Mouse (Mus musculus) monocyte, adult 5-6 weeks (primary cell): ENCODE results near the gene Sell. TPM values are rescaled to one million over a fixed set of nuclear protein-coding genes. Genes with fewer than 3 reads are reported as not detected.

Experiments
- ATAC-seq: fragments of 153-309, 156-312 bp; replicated peaks from 2 replicates; pipeline ENCODE4 v1.8.0; 2017; ENCODE audit warnings: mild to moderate bottlenecking; ENCODE audit not compliant: low TSS enrichment, insufficient number of reproducible peaks, severe bottlenecking, poor library complexity, low FRiP score
- total RNA-seq: library from RNA; stranded (forward); fragments of 200-1000, 200-491, 200-594 nt; gene quantifications from 3 replicates; pipeline ENCODE4 v1.2.3, GENCODE M21; 2017

The Sell gene
- total RNA-seq, 1 experiment from 2014 or later = 268 TPM

DNA sequence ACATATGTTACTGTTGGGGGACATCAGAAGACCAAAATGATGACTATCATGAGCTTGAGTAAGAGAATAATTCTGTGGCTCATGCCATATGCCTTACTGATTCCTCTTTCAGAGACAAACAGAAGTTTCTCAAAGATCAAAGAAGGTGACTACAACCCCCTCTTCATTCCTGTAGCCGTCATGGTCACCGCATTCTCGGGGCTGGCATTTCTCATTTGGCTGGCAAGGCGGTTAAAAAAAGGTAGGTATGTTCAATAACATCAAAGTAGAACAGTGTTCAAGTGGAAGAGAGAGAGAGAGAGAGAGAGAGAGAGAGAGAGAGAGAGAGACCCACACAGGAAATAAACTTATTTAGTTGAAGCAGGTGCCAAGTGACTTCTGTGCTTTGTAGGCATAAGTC is 10.2 kb downstream of the Sell start:
- no peak for ATAC-seq

- no peak for ATAC-seq
These were observed 11.3 kb downstream of the Sell start for GRCm38 (mm10) chr1:164073091-164073490.

GRCm38 (mm10) chr1:164073803-164074202 is 12.0 kb downstream of the Sell start:
- ATAC-seq = no peak

GRCm38 (mm10) chr1:164074606-164075140 is 12.9 kb downstream of the Sell start:
- ATAC-seq = no peak

DNA sequence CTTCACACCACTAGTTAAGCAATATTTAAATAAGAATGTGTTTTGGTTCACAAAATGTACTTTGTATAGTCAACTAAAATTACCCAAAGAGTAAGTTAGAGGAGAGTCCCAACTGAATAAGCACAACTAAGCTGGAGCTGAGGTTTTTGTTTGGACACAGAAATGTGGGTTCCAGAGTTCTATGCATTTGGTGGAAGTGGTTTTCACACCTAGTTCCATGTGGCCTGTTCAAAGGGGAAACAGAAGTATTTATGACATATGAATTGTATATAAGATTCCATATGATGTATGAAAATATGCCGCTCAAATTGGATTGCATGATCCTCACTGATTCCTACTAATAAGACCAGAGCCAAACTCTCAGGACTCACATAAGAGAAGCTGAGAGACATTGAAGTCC is 13.6 kb downstream of the Sell start:
- no peak for ATAC-seq

DNA sequence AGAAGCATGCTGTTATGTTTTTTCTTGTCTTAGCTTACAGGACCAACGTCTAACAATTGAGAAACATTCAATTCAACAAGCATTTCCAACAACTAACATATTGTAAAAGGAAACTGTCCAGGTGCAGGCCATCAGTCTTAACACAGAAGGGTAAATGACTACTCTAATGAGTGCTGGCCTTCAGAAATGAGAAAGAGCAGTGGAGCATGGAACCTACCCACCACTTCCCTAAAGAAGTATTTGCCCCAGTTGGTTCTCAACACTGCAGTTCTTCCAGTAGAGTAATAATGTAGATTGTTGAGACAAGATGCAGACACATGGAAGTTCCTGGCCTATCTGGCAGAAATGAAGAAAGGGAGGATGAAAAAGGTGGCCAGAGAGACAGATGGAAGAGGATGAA is 14.7 kb downstream of the Sell start:
- ATAC-seq = no peak

DNA sequence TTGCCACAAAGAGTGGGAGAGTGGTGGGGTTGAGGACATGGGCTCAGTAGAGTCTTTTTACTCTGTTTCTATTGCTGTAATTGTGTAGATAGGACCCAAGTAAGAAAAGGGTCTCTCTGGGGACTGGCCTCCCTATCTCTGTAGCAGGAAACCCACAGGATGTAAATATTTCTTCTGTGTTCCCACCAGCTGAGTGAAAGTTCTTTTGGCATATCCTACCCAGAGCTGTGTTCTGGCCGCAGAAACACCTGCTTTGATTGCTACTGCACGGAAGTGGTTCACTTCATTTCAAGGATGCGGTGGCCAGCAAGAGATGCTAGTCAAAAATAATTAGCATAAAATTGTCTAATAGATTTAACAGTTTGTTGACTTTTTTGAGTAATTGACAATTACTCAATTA is 15.2 kb downstream of the Sell start:
- ATAC-seq = no peak

GRCm38 (mm10) chr1:164078323-164078741 is 16.6 kb downstream of the Sell start:
- no peak for ATAC-seq

- no peak for ATAC-seq
These were observed 17.3 kb downstream of the Sell start for GRCm38 (mm10) chr1:164079091-164079490.

DNA sequence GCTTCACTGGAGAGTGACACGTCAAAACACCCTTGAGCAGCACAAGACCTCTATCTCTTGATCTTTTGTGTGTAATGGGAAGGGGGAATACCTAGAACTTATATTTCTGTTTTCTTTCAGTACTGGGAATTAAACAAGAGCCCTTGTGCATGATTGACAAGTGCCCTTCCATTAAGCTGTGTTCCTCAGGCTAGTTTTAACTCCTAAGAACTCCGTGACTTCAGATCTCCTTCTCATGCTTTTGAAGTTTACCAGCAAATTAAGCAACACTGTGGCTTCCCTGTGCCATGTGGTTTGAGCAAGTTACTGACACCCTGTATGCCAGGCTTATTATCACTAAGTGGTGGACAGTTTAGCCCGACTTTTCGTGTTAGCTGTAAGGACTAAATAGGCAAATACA is 21.3 kb downstream of the Sell start:
- ATAC-seq = no peak

DNA sequence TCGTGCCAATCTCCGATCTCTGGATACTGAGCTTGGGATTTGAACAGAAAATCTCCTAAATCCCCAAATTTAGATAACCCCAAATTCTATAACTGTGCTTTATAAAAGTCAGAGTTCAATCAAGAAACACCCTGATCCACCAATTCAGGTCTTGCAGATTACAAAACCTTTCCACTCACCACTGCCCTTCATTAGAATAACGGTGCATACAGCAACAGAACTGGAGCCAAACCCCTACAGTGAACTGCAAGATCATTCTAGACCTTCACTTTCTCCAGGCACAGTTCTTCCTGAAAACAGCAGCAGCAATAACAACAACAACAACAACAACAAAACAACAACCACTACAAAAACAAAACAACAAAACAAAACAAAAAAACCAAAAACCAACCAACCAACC is 25.0 kb downstream of the Sell start:
- no peak for ATAC-seq

DNA sequence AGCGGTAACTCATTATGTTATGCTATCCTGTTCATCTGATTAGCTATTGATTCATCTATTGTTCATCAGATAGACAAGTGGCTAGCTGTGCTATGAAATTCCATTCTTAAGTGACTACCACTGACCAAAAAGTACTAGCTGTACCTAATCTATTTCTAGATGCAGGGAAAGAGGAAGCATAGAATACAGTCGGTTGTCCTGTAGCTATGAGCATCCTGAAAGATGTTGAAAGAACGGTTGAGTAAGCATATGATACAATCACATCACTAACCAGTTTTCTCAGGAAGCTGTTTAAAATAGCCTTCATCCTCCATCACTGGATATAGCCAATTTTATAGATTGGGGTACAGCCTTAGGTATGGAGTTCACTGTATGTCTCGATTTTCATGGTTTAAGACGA is 26.1 kb downstream of the Sell start:
- peak; percentile 59 for ATAC-seq

DNA sequence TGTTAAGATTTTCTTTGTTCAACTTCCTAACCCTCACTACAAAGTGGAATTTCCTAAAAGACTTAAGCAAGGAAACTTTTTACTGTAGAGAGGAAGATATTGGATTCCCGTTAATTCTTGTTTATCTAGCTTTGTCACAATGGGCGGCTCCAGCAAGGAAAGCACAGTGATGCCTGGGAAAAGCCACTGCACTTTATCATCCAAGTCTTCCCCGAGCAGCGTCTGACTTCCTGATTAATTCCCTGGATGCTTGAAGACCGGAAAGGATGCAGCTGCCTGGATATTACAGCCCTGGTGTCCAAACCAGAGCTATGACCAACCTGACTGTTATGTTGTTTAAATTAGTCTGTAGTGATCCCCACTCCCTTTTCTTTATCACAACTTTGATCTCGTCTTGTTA is 35.0 kb downstream of the Sell start:
- ATAC-seq = no peak

- ATAC-seq = no peak
These were observed 36.1 kb downstream of the Sell start for GRCm38 (mm10) chr1:164097911-164098310.

DNA sequence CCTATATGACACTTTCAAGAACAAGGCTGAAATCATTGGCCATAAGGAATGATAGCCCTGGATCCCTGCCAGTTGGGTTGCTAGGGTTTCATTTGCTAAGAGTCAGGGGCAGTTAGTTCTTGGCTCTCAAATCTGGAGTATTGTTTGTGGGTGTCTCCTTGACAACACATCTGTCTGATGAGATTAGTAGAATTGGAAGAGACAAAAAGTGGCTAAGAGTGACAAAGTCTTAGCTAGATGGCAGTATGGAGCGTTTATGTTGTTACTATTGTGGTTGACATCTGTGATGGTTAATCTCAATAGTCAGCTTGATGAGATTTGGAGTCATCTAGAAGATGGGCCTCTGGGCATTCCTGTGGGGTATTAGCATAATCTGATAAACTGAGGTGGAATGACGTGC is 36.6 kb downstream of the Sell start:
- no peak for ATAC-seq

GRCm38 (mm10) chr1:164109763-164110162 is 48.0 kb downstream of the Sell start:
- ATAC-seq = no peak

DNA sequence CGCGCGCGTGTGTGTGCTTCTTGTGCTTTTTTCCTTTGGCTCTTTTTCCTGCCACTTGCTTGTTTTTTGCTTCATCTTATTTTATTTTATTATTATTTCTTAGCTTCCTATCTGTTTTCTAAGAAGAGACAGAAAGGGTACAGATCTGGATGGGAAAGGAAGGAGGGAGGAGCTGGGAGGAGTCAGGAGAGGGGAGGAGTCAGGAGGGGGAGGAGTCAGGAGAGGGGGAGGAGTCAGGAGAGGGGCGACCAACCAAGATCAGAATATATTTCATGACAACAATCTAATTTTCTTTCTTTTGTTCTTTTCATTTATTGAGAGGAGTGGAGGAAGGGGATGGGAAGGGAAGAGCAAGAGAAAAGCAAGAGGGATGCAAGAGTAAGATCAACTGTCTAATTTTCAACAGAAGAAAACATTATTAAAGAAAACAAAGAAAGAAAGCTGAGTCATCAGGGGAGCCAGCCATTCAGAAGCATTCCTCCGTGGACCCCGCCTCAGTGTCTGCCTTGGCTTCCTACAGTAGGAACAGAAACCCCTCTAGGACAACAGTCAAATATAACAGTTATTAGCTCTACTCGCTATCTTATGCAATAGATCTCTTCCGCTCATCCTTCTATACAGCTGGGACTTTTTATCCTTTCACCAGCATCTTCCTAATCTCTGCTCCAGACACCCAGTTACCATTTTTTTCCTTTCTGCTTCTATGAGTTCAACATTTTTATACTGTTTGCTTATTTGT is 49.0 kb downstream of the Sell start:
- no peak for ATAC-seq

DNA sequence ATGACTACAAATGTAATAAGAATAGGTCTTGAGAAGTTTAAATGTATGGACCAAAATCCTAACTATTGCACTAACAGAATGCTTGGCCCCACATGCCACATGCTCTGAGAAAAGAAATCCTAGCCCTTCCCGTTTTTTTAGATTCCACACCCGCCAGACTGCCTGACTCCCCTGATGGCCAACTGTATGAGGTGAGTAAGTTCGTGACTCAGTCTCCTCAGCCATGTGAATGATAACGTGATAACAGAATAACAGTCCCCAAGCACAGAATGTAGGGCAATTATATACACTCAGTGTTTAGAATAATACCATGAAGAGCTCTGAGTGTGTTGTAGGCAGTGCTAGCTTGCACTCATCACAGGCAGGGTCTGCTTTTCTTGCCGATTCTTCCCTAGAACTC is 52.5 kb downstream of the Sell start:
- no peak for ATAC-seq

- ATAC-seq = no peak
These were observed 53.2 kb downstream of the Sell start, which contains the start of gene Selp for GRCm38 (mm10) chr1:164114947-164115493. Gene Selp, plus strand, starts transcription at chr1:164115264.

DNA sequence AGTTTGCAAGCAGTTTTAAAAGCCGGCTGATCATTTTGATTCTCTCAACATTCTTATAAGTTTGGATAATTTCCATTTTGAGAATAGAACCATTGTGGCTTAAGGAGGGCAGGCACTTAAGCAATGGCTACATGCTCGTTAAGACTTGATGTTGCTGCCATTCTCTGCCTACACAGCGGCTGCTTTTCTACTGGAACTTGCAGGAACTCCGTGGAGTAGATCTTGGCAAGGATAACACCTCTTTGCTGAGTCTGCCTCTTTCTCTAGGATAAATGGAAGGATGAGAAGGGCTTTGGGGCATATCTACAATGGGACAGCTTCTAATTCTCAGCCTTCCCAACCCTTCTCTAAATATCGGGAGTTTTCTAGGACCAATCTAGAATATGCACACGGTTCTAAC is 53.9 kb downstream of the Sell start:
- no peak for ATAC-seq
